Mouse (Mus musculus) liver, postnatal 0 days (tissue): ENCODE results near the gene Mpv17l2.

ENCODE experiments used
- CTCF ChIP-seq: sonication (generic); IDR thresholded peaks from 2 replicates; pipeline ENCODE4 v1.5.1; 2016; ENCODE audit warnings: antibody characterized with exemption, low read depth
- EP300 ChIP-seq: IDR thresholded peaks from 2 replicates; pipeline ENCODE4 v1.6.1; 2016; ENCODE audit warnings: antibody characterized with exemption, low read depth, mild to moderate bottlenecking

- TF ChIP-seq CTCF (no peak), EP300 (no peak)
Observed at GRCm38 (mm10) chr8:70792700-70793099, 32.0 kb upstream of the Mpv17l2 start.
